Mouse (Mus musculus) kidney, embryonic 16.5 days (tissue): ENCODE measurements at regions not wholly inside any gene's neighbourhood (a gene's known extent, or its start where the extent isn't known, plus 50 kb on each side); places are given as distances from the start of the nearest gene placed in this dataset.

ENCODE experiments used
- ATAC-seq: fragments of 200-750 bp; cut with Nextera tagmentation; 2 replicates; pipeline ENCODE4 v1.8.0; 2017; ENCODE audit warnings: moderate TSS enrichment; ENCODE audit not compliant: low FRiP score, low TSS enrichment
- H3K27ac ChIP-seq: fragments of 300-500 bp; sonication (generic); 2 replicates; pipeline ENCODE4 v1.5.1; 2014; ENCODE audit warnings: low read length
- H3K27me3 ChIP-seq: fragments of 300-500 bp; sonication (generic); 2 replicates; pipeline ENCODE4 v1.6.1; 2014; ENCODE audit warnings: low read length, control low read depth, mixed read lengths; ENCODE audit not compliant: insufficient read depth
- H3K36me3 ChIP-seq: fragments of 300-500 bp; sonication (generic); 2 replicates; pipeline ENCODE4 v1.6.1; 2014; ENCODE audit warnings: low read length, control low read depth, mixed read lengths; ENCODE audit not compliant: insufficient read depth
- H3K4me1 ChIP-seq: fragments of 300-500 bp; sonication (generic); 2 replicates; pipeline ENCODE4 v1.6.1; 2014; ENCODE audit warnings: low read length, control low read depth, mixed read lengths; ENCODE audit not compliant: insufficient read depth
- H3K4me2 ChIP-seq: fragments of 300-500 bp; sonication (generic); replicated peaks from 2 replicates; pipeline ENCODE4 v1.6.1; 2014; ENCODE audit warnings: low read depth, low read length
- H3K4me3 ChIP-seq: fragments of 300-500 bp; sonication (generic); 2 replicates; pipeline ENCODE4 v1.5.1; 2014; ENCODE audit warnings: mild to moderate bottlenecking, low read length
- H3K9ac ChIP-seq: fragments of 300-500 bp; sonication (generic); replicated peaks from 2 replicates; pipeline ENCODE4 v1.6.1; 2014; ENCODE audit warnings: low read length
- H3K9me3 ChIP-seq: fragments of 300-500 bp; sonication (generic); 2 replicates; pipeline ENCODE4 v1.6.1; 2016; ENCODE audit warnings: low read length, control low read depth
- WGBS: fragments of 180-500 bp; shearing (Covaris S2); extraction: QIAGEN DNeasy Blood & Tissue Kit; methylation state at CpG from one replicate; pipeline ENCODE4 v1.1.7; 2014; 5-methylcytosine and 5-hydroxymethylcytosine counted together

GRCm38 (mm10) chr1:92343161-92343598 lies 130.5 kb downstream of the Ndufa10 start:
- Histone ChIP-seq H3K4me3 (no peak overlapping the region), H3K4me2 (no peak overlapping the region), H3K4me1 (no peaks in the 10 kb centered on the region), H3K27ac (no peak overlapping the region), H3K36me3 (no peaks in the 10 kb centered on the region), H3K9ac (no peak overlapping the region), H3K9me3 (no peaks in the 10 kb centered on the region), H3K27me3 (no peaks in the 10 kb centered on the region)
- 76% methylated on average over 5 of the region's 5 CpGs for WGBS
- ATAC-seq, result no peak

- H3K27me3 ChIP-seq, result no peaks in the 10 kb centered on the region
- ATAC-seq, result no peak
- no peaks in the 10 kb centered on the region for H3K36me3 ChIP-seq
- H3K4me1 ChIP-seq, result peaks cover 4% of the 10 kb centered on the region; the same call in 1 of the 2 replicates
- H3K4me2 ChIP-seq, result no peak overlapping the region
- no peaks in the 10 kb centered on the region for H3K9me3 ChIP-seq
- no peak overlapping the region for H3K4me3 ChIP-seq
- no peak overlapping the region for H3K9ac ChIP-seq
- 83% methylated on average over 12 of the region's 12 CpGs for WGBS
- no peak overlapping the region for H3K27ac ChIP-seq
Observed at GRCm38 (mm10) chr1:92341846-92342540, 131.7 kb downstream of the Ndufa10 start.

GRCm38 (mm10) chr1:92340644-92341043 lies 133.0 kb downstream of the Ndufa10 start:
- no peak overlapping the region for H3K4me2 ChIP-seq
- H3K4me3 ChIP-seq, result no peak overlapping the region
- H3K4me1 ChIP-seq, result peaks cover 4% of the 10 kb centered on the region; the same call in 1 of the 2 replicates
- no peaks in the 10 kb centered on the region for H3K27me3 ChIP-seq
- WGBS, result 43% methylated on average over 7 of the region's 7 CpGs
- no peaks in the 10 kb centered on the region for H3K9me3 ChIP-seq
- no peaks in the 10 kb centered on the region for H3K36me3 ChIP-seq
- H3K9ac ChIP-seq, result no peak overlapping the region
- H3K27ac ChIP-seq, result no peak overlapping the region
- ATAC-seq, result no peak

- H3K27me3 ChIP-seq, result no peaks in the 10 kb centered on the region
- H3K4me2 ChIP-seq, result no peak overlapping the region
- no peak overlapping the region for H3K4me3 ChIP-seq
- WGBS, result 89% methylated on average over 1 of the region's 1 CpGs
- H3K9me3 ChIP-seq, result no peaks in the 10 kb centered on the region
- no peak overlapping the region for H3K9ac ChIP-seq
- H3K4me1 ChIP-seq, result peaks cover 4% of the 10 kb centered on the region; the same call in 1 of the 2 replicates
- no peak overlapping the region for H3K27ac ChIP-seq
- no peaks in the 10 kb centered on the region for H3K36me3 ChIP-seq
- ATAC-seq, result no peak
Observed at GRCm38 (mm10) chr1:92338589-92338988, 135.1 kb downstream of the Ndufa10 start.

GRCm38 (mm10) chr1:92337450-92337849 lies 136.2 kb downstream of the Ndufa10 start:
- Histone ChIP-seq H3K27me3 (no peaks in the 10 kb centered on the region), H3K4me3 (no peak overlapping the region), H3K27ac (no peak overlapping the region), H3K9ac (no peak overlapping the region), H3K36me3 (no peaks in the 10 kb centered on the region), H3K9me3 (no peaks in the 10 kb centered on the region), H3K4me1 (peaks cover 4% of the 10 kb centered on the region; the same call in 1 of the 2 replicates), H3K4me2 (no peak overlapping the region)
- no peak for ATAC-seq
- WGBS, result 16% methylated on average over 8 of the region's 8 CpGs

- WGBS, result 66% methylated on average over 7 of the region's 7 CpGs
- H3K9ac ChIP-seq, result no peak overlapping the region
Observed at GRCm38 (mm10) chr1:92332248-92332584, 136.7 kb upstream of the Hdac4 start.

GRCm38 (mm10) chr1:92331559-92332247 lies 136.2 kb upstream of the Hdac4 start:
- Histone ChIP-seq H3K9me3 (no peaks in the 10 kb centered on the region), H3K4me2 (no peak overlapping the region), H3K9ac (no peak overlapping the region), H3K27me3 (no peaks in the 10 kb centered on the region), H3K4me3 (no peak overlapping the region), H3K36me3 (no peaks in the 10 kb centered on the region), H3K27ac (no peak overlapping the region), H3K4me1 (peaks cover 10% of the 10 kb centered on the region; the same call in 1 of the 2 replicates)
- WGBS, result 66% methylated on average over 5 of the region's 5 CpGs
- ATAC-seq, result no peak

More at GRCm38 (mm10) chr1:92332248-92332584, 136.7 kb upstream of the Hdac4 start:
- H3K4me1 ChIP-seq, result peaks cover 11% of the 10 kb centered on the region
- no peaks in the 10 kb centered on the region for H3K9me3 ChIP-seq
- H3K36me3 ChIP-seq, result no peaks in the 10 kb centered on the region
- H3K27ac ChIP-seq, result no peak overlapping the region
- H3K4me2 ChIP-seq, result no peak overlapping the region
- H3K4me3 ChIP-seq, result no peak overlapping the region
- no peak for ATAC-seq
- no peaks in the 10 kb centered on the region for H3K27me3 ChIP-seq

GRCm38 (mm10) chr1:92330181-92330580 lies 134.7 kb upstream of the Hdac4 start:
- Histone ChIP-seq H3K36me3 (no peaks in the 10 kb centered on the region), H3K9me3 (no peaks in the 10 kb centered on the region), H3K4me3 (no peak overlapping the region), H3K27me3 (no peaks in the 10 kb centered on the region), H3K27ac (no peak overlapping the region), H3K4me2 (no peak overlapping the region), H3K4me1 (peaks cover 10% of the 10 kb centered on the region; the same call in 1 of the 2 replicates), H3K9ac (no peak overlapping the region)
- 72% methylated on average over 5 of the region's 5 CpGs for WGBS
- no peak for ATAC-seq

- Histone ChIP-seq H3K9me3 (no peaks in the 10 kb centered on the region), H3K27ac (no peak overlapping the region), H3K27me3 (no peaks in the 10 kb centered on the region), H3K4me3 (no peak overlapping the region), H3K4me1 (peaks cover 10% of the 10 kb centered on the region; the same call in 1 of the 2 replicates), H3K36me3 (no peaks in the 10 kb centered on the region), H3K4me2 (no peak overlapping the region), H3K9ac (no peak overlapping the region)
- 52% methylated on average over 7 of the region's 7 CpGs for WGBS
- no peak for ATAC-seq
Observed at GRCm38 (mm10) chr1:92329491-92329890, 134.0 kb upstream of the Hdac4 start.

GRCm38 (mm10) chr1:92327141-92327540 lies 131.6 kb upstream of the Hdac4 start:
- H3K27ac ChIP-seq, result no peak overlapping the region
- ATAC-seq, result no peak
- no peak overlapping the region for H3K9ac ChIP-seq
- WGBS, result 86% methylated on average over 6 of the region's 6 CpGs
- H3K4me3 ChIP-seq, result no peak overlapping the region
- H3K9me3 ChIP-seq, result no peaks in the 10 kb centered on the region
- H3K4me1 ChIP-seq, result peaks cover 14% of the 10 kb centered on the region
- H3K4me2 ChIP-seq, result no peak overlapping the region
- H3K27me3 ChIP-seq, result no peaks in the 10 kb centered on the region
- H3K36me3 ChIP-seq, result no peaks in the 10 kb centered on the region
